Mouse (Mus musculus) heart, embryonic 14.5 days (tissue): ENCODE data around the gene Hemgn. TPM values are rescaled to one million over a fixed set of nuclear protein-coding genes. Genes with fewer than 3 reads are reported as not detected.

Experiments
- ATAC-seq: fragments of 200-750 bp; cut with Nextera tagmentation; 2 replicates; pipeline ENCODE4 v1.8.0; 2017; ENCODE audit warnings: low read depth, moderate TSS enrichment; ENCODE audit not compliant: insufficient number of reproducible peaks, insufficient read depth, low FRiP score
- H3K27ac ChIP-seq, 2 experiments: fragments of 200-500 bp in 1 of 2; fragments of 300-500 bp in 1 of 2; sonication (generic) in 1 of 2; replicated peaks in 1 of 2; 2 replicates each; pipeline ENCODE4 v1.5.1; 2012 to 2014; ENCODE audit warnings: low read depth in 2 of 2, low read length in 2 of 2, control low read depth in 1 of 2, mild to moderate bottlenecking in 1 of 2, mixed read lengths in 1 of 2; ENCODE audit not compliant: control insufficient read depth in 1 of 2, insufficient read depth in 1 of 2
- H3K27me3 ChIP-seq: fragments of 300-500 bp; sonication (generic); 2 replicates; pipeline ENCODE4 v1.6.1; 2014; ENCODE audit warnings: mild to moderate bottlenecking, low read length, control low read depth; ENCODE audit not compliant: control insufficient read depth, insufficient read depth
- H3K36me3 ChIP-seq: fragments of 300-500 bp; sonication (generic); 2 replicates; pipeline ENCODE4 v1.6.1; 2014; ENCODE audit warnings: mild to moderate bottlenecking, control low read depth, low read length, mixed read lengths; ENCODE audit not compliant: control insufficient read depth, insufficient read depth
- H3K4me1 ChIP-seq, 2 experiments: fragments of 200-500 bp in 1 of 2; fragments of 300-500 bp in 1 of 2; sonication (generic) in 1 of 2; 2 replicates each; pipeline ENCODE4 v1.6.1; 2012 to 2014; ENCODE audit warnings: low read length in 2 of 2, control low read depth in 1 of 2, mixed read lengths in 1 of 2; ENCODE audit not compliant: control insufficient read depth in 2 of 2, insufficient read depth in 2 of 2
- H3K4me2 ChIP-seq: fragments of 300-500 bp; sonication (generic); 2 replicates; pipeline ENCODE4 v1.6.1; 2014; ENCODE audit warnings: mild to moderate bottlenecking, low read length
- H3K4me3 ChIP-seq, 2 experiments: fragments of 200-500 bp in 1 of 2; fragments of 300-500 bp in 1 of 2; sonication (generic) in 1 of 2; 2 replicates each; pipeline ENCODE4 v1.5.1; 2012 to 2014; ENCODE audit warnings: low read length in 2 of 2, mild to moderate bottlenecking in 2 of 2, control low read depth in 1 of 2, low read depth in 1 of 2, moderate library complexity in 1 of 2; ENCODE audit not compliant: control insufficient read depth in 1 of 2, insufficient read depth in 1 of 2
- H3K9ac ChIP-seq: fragments of 300-500 bp; sonication (generic); 2 replicates; pipeline ENCODE4 v1.6.1; 2014; ENCODE audit warnings: mild to moderate bottlenecking, low read length
- H3K9me3 ChIP-seq: fragments of 300-500 bp; sonication (generic); 2 replicates; pipeline ENCODE4 v1.6.1; 2016; ENCODE audit warnings: low read length, control low read depth; ENCODE audit not compliant: control insufficient read depth
- WGBS: fragments of 180-500 bp; shearing (Covaris S2); extraction: QIAGEN DNeasy Blood & Tissue Kit; methylation state at CpG from one replicate; pipeline ENCODE4 v1.1.7; 2014; 5-methylcytosine and 5-hydroxymethylcytosine counted together
- polyA plus RNA-seq: library from polyadenylated mRNA; unstranded; fragments of >200 nt; fragmentation: Nextera tagmentation; extraction: Ambion mirVana; gene quantifications from 2 replicates; pipeline ENCODE4 v1.2.1, GENCODE M21; 2014

Hemgn gene
- polyA plus RNA-seq, 1 experiment from 2014 or later = 0.50 TPM

DNA sequence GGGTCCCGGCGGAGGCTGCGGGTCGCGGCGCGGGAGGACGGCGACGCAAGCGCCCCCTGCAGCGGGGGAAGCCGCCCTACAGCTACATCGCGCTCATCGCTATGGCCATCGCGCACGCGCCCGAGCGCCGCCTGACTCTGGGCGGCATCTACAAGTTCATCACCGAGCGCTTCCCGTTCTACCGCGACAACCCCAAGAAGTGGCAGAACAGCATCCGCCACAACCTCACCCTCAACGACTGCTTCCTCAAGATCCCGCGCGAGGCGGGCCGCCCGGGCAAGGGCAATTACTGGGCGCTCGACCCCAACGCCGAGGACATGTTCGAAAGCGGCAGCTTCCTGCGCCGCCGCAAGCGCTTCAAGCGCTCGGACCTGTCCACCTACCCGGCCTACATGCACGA, 69.0 kb downstream of the Hemgn start:
- no peak for ATAC-seq
- Histone ChIP-seq H3K4me3 (peak overlapping the region; percentile 5 to 42; a peak in 3 of 4 replicates), H3K9me3 (no peaks in the 10 kb centered on the region), H3K4me1 (peaks cover 0 to 13% of the 10 kb centered on the region in 2 experiments; a peak in 2 of 4 replicates), H3K27me3 (peaks cover 99% of the 10 kb centered on the region), H3K4me2 (peak overlapping the region; percentile 63), H3K27ac (no peak overlapping the region), H3K36me3 (no peaks in the 10 kb centered on the region), H3K9ac (no peak overlapping the region; the same call in 1 of the 2 replicates)
- under 1% methylated on average over 44 of the region's 51 CpGs for WGBS

Other genes starting within 250 kb of the Hemgn start
- 16.6 and 17.7 TPM in 2 replicates for gene Xpa, start 217.2 kb downstream of the Hemgn start, polyA plus RNA-seq
- not detected in 2 replicates for gene Foxe1, start 69.9 kb downstream of the Hemgn start, polyA plus RNA-seq
- 8.0 and 9.1 TPM in 2 replicates for gene Trmo, start 24.1 kb downstream of the Hemgn start, polyA plus RNA-seq
- gene Anp32b, start 37.4 kb upstream of the Hemgn start, polyA plus RNA-seq = 136 and 139 TPM in 2 replicates
- 48.6 and 50.1 TPM in 2 replicates for gene Nans, start 75.7 kb upstream of the Hemgn start, polyA plus RNA-seq
- 2.1 and 2.3 TPM in 2 replicates for gene Trim14, start 122.6 kb upstream of the Hemgn start, polyA plus RNA-seq
- 0.27 and 0.92 TPM in 2 replicates for gene Coro2a, start 188.7 kb upstream of the Hemgn start, polyA plus RNA-seq
- gene Tbc1d2, start 236.7 kb upstream of the Hemgn start, polyA plus RNA-seq = 0.26 and 0.46 TPM in 2 replicates